Mouse (Mus musculus) kidney, adult 9 months (tissue): Measurements from ENCODE around the gene Cirbp.
A peak's percentile ranks its signal among the peaks of the same experiment; 100 is the strongest.
"Not testable (repeated sequence)": the region's sequence is repeated elsewhere in the genome, so short reads cannot be mapped to it uniquely, and the experiment has no call there.

Source experiments
- DNase-seq: peaks from one replicate; pipeline ENCODE4 v3.0.0; 2022

Gene Cirbp

GRCm38 (mm10) chr10:80164998-80165344 lies 814 bp upstream of the Cirbp start:
- DNase-seq, result peak; percentile 99

- not testable (repeated sequence) for DNase-seq
Observed at GRCm38 (mm10) chr10:80166136-80166535, 351 bp downstream of the Cirbp start.

GRCm38 (mm10) chr10:80167460-80168037 lies 1.8 kb downstream of the Cirbp start:
- peak; percentile 98 for DNase-seq

GRCm38 (mm10) chr10:80168038-80168661 lies 2.4 kb downstream of the Cirbp start:
- DNase-seq, result peak; percentile 97

GRCm38 (mm10) chr10:80169070-80169469 lies 3.3 kb downstream of the Cirbp start:
- no peak for DNase-seq

- no peak for DNase-seq
Observed at GRCm38 (mm10) chr10:80169651-80170050, 3.9 kb downstream of the Cirbp start.

- peak; percentile 24 for DNase-seq
Observed at GRCm38 (mm10) chr10:80170052-80170451, 4.3 kb downstream of the Cirbp start.

GRCm38 (mm10) chr10:80170601-80171021 lies 4.8 kb downstream of the Cirbp start:
- peak; percentile 33 for DNase-seq

- DNase-seq, result no peak
Observed at GRCm38 (mm10) chr10:80171252-80171651, 5.5 kb downstream of the Cirbp start.

GRCm38 (mm10) chr10:80171760-80172526 lies 6.2 kb downstream of the Cirbp start:
- DNase-seq, result peak; percentile 50

- peak; percentile 94 for DNase-seq
Observed at GRCm38 (mm10) chr10:80172527-80173292, 6.9 kb downstream of the Cirbp start, which contains the start of gene 1600002K03Rik. 1600002K03Rik (plus strand) TSS chr10:80172944.

GRCm38 (mm10) chr10:80173358-80173757 lies 7.6 kb downstream of the Cirbp start:
- DNase-seq, result peak; percentile 45

- DNase-seq, result peak; percentile 26
Observed at GRCm38 (mm10) chr10:80173955-80174640, 8.3 kb downstream of the Cirbp start.

GRCm38 (mm10) chr10:80174705-80175104 lies 8.9 kb downstream of the Cirbp start:
- peak; percentile 53 for DNase-seq

- DNase-seq, result peak; percentile 35
Observed at GRCm38 (mm10) chr10:80175536-80176269, 9.9 kb downstream of the Cirbp start.

- peak; percentile 44 for DNase-seq
Observed at GRCm38 (mm10) chr10:80176270-80176834, 10.6 kb downstream of the Cirbp start.

- no peak for DNase-seq
Observed at GRCm38 (mm10) chr10:80177441-80178279, 11.9 kb downstream of the Cirbp start.

GRCm38 (mm10) chr10:80179068-80180051 lies 13.6 kb downstream of the Cirbp start, which contains the start of gene Efna2:
Efna2 (plus strand) TSS chr10:80179482.
- DNase-seq, result peak; percentile 20

GRCm38 (mm10) chr10:80180288-80180687 lies 14.5 kb downstream of the Cirbp start:
- no peak for DNase-seq
